Mouse (Mus musculus) lung, postnatal 0 days (tissue): Measurements from ENCODE around the gene Pdcd1lg2.

Source experiments
- CTCF ChIP-seq: IDR thresholded peaks from 2 replicates; pipeline ENCODE4 v1.5.1; 2016; ENCODE audit warnings: antibody characterized with exemption, mild to moderate bottlenecking
- EP300 ChIP-seq: IDR thresholded peaks from 2 replicates; pipeline ENCODE4 v1.6.1; 2016; ENCODE audit warnings: antibody characterized with exemption, mild to moderate bottlenecking, control low read depth

- TF ChIP-seq CTCF: no peak
- TF ChIP-seq EP300: no peak
These were observed 9.2 kb downstream of the Pdcd1lg2 start for GRCm38 (mm10) chr19:29419946-29420345.
